ENCODE assay signal across 13 mouse cellular contexts in the genomic region with DNA sequence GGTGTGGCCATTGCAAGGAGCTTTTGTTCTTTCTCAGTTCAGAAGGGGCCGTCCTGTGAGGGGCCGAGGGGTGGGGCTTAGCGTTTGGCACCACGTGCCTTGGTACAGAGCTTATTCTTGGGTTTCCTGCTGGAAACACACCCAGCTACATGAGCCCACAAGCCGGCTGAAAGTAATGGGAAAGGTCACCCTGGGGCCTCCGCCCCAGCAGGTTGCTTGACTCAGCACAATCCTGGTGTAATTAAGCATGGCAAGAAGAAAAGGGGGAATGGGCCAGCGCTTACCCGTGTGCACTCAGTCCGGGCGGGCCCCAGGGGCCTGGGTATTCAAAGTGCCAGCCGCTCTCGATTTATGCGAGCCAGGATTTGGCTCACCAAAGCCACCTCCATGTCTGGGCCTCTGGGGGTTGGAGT. TPM values are rescaled to one million over a fixed set of nuclear protein-coding genes. Genes with fewer than 3 reads are reported as not detected.
DNase-seq lines count a peak whose midpoint lies in the region; ATAC-seq lines count a peak whose summit lies in the region.
"Had no signal": no experiment of that assay in that cellular context is flagged by ENCODE, and none has a peak within 500 bp of the region (broad histone marks: within the 10 kb centered on the region; RNA-seq: fewer than 3 reads in every experiment).

No protein-coding gene starts in this region.

- ATAC-seq in megakaryocyte progenitor cell, adult 5-6 weeks (replicated peaks; ENCODE audit: poor library complexity) = no peak
- ATAC-seq: activated CD4-positive, CD25-positive, alpha-beta regulatory T cell, adult 4 months had no signal

- peak; percentile 17 for DNase-seq in adrenal gland, adult 2 months
- DNase-seq in adrenal gland, postnatal 25 days = no peak
- DNase-seq in forelimb bud, embryonic 11.5 days (ENCODE audit: low read depth, low spot score) = peak; percentile 44
- peak; percentile 40 to 70 for DNase-seq in kidney, postnatal 4 days
- DNase-seq in retina, embryonic 14.5 days (ENCODE audit: low spot score) = peak; percentile 70
- DNase-seq in urinary bladder, adult 2 months (ENCODE audit: low spot score) = no peak
- DNase-seq in spleen, postnatal 4 days (ENCODE audit: low spot score in 2 of 2) = no peak
- DNase-seq: heart, postnatal 14 days; liver, embryonic 13.5 days; thymus, adult 2 months had no signal

RNA-seq across cellular contexts. Expression of a gene that starts 30.5 kb away (rescaled TPM):
- 10 to 100 TPM; 34.6 to 46.9 TPM for total RNA-seq in adrenal gland, adult 2 months (2021)
- polyA plus RNA-seq in adrenal gland, adult 2 months (2012; rRNA removed) = 27.4 and 27.5 TPM in 2 replicates
- total RNA-seq in adrenal gland, postnatal 25 days (2021) = 39.1 and 40.6 TPM in 2 replicates
- polyA plus RNA-seq in urinary bladder, adult 2 months (2012; rRNA removed) = 36.3 and 63.2 TPM in 2 replicates
- total RNA-seq in megakaryocyte progenitor cell, adult 5-6 weeks (2015) = not detected in 2 replicates
- not detected in 2 replicates for total RNA-seq in megakaryocyte progenitor cell, adult 5-6 weeks (2017)
- total RNA-seq: neutrophil, adult 5-6 weeks had no signal
- polyA plus RNA-seq: activated CD4-positive, CD25-positive, alpha-beta regulatory T cell, adult 4 months had no signal

Comparison
In these comparisons a context has a peak if more than half of its experiments do, and no peak if none do; other contexts are left out.
1. DNase-seq: peak in adrenal gland, adult 2 months (single experiment), forelimb bud, embryonic 11.5 days (single experiment), kidney, postnatal 4 days (2 of 2) and retina, embryonic 14.5 days (single experiment); none in adrenal gland, postnatal 25 days (single experiment), urinary bladder, adult 2 months (single experiment) and spleen, postnatal 4 days (0 of 2).
2. RNA of a gene that starts 30.5 kb away (total RNA-seq): 34.6 to 46.9 TPM in adrenal gland, adult 2 months and 39.1 to 40.6 TPM in adrenal gland, postnatal 25 days; not detected in megakaryocyte progenitor cell, adult 5-6 weeks; every median in the first group is over 10 times any median in the second.